Mouse (Mus musculus) forebrain, postnatal 0 days (tissue): Measurements from ENCODE around the gene Rbp7. TPM values are rescaled to one million over a fixed set of nuclear protein-coding genes. Genes with fewer than 3 reads are reported as not detected.
"Not testable (repeated sequence)": the region's sequence is repeated elsewhere in the genome, so short reads cannot be mapped to it uniquely, and the experiment has no call there.

Experiments used
- ATAC-seq: fragments of 200-750 bp; cut with Nextera tagmentation; 2 replicates; pipeline ENCODE4 v1.8.0; 2017; ENCODE audit warnings: mild to moderate bottlenecking, moderate library complexity
- DNase-seq: peaks from one replicate; pipeline ENCODE4 v3.0.0-alpha.2; 2015
- H3K27ac ChIP-seq: fragments of 300-500 bp; sonication (generic); 2 replicates; pipeline ENCODE4 v1.5.1; 2014; ENCODE audit warnings: low read depth, mild to moderate bottlenecking, antibody characterized with exemption, low read length, moderate library complexity, mixed read lengths
- H3K27me3 ChIP-seq: fragments of 300-500 bp; sonication (generic); 2 replicates; pipeline ENCODE4 v1.6.1; 2014; ENCODE audit warnings: mild to moderate bottlenecking, low read length, mixed read lengths; ENCODE audit not compliant: insufficient read depth
- H3K36me3 ChIP-seq: fragments of 300-500 bp; sonication (generic); 2 replicates; pipeline ENCODE4 v1.6.1; 2014; ENCODE audit warnings: mild to moderate bottlenecking, moderate library complexity; ENCODE audit not compliant: insufficient read depth
- H3K4me1 ChIP-seq: fragments of 300-500 bp; sonication (generic); 2 replicates; pipeline ENCODE4 v1.6.1; 2014; ENCODE audit warnings: antibody characterized with exemption; ENCODE audit not compliant: insufficient read depth
- H3K4me2 ChIP-seq: fragments of 300-500 bp; sonication (generic); 2 replicates; pipeline ENCODE4 v1.6.1; 2014; ENCODE audit warnings: low read depth, mild to moderate bottlenecking, moderate library complexity
- H3K4me3 ChIP-seq: fragments of 300-500 bp; sonication (generic); 2 replicates; pipeline ENCODE4 v1.5.1; 2014; ENCODE audit warnings: low read depth, low read length, mixed read lengths
- H3K9ac ChIP-seq: fragments of 300-500 bp; sonication (generic); 2 replicates; pipeline ENCODE4 v1.6.1; 2014; ENCODE audit warnings: mild to moderate bottlenecking
- H3K9me3 ChIP-seq: fragments of 300-500 bp; sonication (generic); 2 replicates; pipeline ENCODE4 v1.6.1; 2016; ENCODE audit warnings: low read length
- CTCF ChIP-seq: sonication (generic); IDR thresholded peaks from 2 replicates; pipeline ENCODE4 v1.5.1; 2016; ENCODE audit warnings: antibody characterized with exemption, control low read depth, low read depth
- WGBS: fragments of 180-500 bp; shearing (Covaris S2); extraction: QIAGEN DNeasy Blood & Tissue Kit; methylation state at CpG from one replicate; pipeline ENCODE4 v1.1.7; 2014; 5-methylcytosine and 5-hydroxymethylcytosine counted together
- polyA plus RNA-seq: library from polyadenylated mRNA; unstranded; fragments of >200 nt; fragmentation: Nextera tagmentation; extraction: Ambion mirVana; gene quantifications from 2 replicates; pipeline ENCODE4 v1.2.1, GENCODE M21; 2015
- total RNA-seq: library from RNA; depleted of rRNA; stranded (reverse); fragments of >200 nt; gene quantifications from 2 replicates; pipeline ENCODE4 v1.2.3, GENCODE M21; 2014

Gene Rbp7
- total and polyA plus RNA-seq, 2 experiments from 2014 or later: 0.30 TPM; not detected in 1

DNA sequence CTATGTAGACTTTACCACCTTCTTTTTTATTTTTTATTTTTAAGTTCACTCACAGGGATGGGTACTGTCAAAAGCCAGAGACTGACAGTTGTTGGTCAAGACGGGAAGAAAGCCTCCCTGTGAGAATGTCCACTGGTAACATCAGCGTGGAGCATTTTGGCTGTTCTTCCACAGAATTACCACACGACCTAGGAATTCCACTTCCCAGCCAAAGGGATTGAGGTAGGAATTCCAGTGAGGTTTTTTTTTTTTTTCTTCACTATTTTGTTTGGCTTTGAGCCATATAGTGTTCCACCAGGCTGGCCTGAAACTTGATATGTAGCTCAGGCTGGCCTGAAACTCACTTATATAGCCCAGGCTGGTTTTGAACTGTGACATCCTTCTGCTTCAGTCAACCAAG, 12.3 kb downstream of the Rbp7 start:
- no peak overlapping the region for H3K4me2 ChIP-seq
- TF ChIP-seq CTCF: no peak
- DNase-seq: no peak
- no peak overlapping the region for H3K27ac ChIP-seq
- H3K4me1 ChIP-seq: peaks cover 14% of the 10 kb centered on the region
- 32% methylated on average over 3 of the region's 3 CpGs for WGBS
- no peaks in the 10 kb centered on the region for H3K9me3 ChIP-seq
- no peaks in the 10 kb centered on the region for H3K27me3 ChIP-seq
- no peak overlapping the region for H3K9ac ChIP-seq
- H3K36me3 ChIP-seq: no peaks in the 10 kb centered on the region
- no peak overlapping the region for H3K4me3 ChIP-seq
- no peak for ATAC-seq

DNA sequence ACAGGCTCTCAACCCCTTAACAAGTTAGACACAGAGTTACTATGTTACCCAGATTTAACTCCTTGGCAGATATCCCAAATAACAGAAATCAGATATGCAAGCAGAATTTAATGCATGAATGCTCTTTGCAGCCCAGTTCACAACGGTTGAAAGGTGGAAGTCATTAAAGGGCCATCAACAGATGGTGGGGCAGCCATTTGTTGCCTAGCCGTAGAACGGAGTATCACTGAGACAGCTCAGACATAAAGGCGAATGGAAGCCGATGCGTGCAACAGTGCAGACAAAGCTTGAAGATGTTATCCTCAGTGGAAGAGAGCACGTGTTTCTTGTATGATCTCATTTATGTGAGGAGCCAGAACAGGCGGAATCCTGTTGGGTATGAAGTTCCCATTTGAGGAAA, 14.2 kb downstream of the Rbp7 start:
- H3K36me3 ChIP-seq: no peaks in the 10 kb centered on the region
- no peaks in the 10 kb centered on the region for H3K9me3 ChIP-seq
- DNase-seq (no peak), ATAC-seq (no peak)
- TF ChIP-seq CTCF: no peak
- no peak overlapping the region for H3K27ac ChIP-seq
- H3K27me3 ChIP-seq: no peaks in the 10 kb centered on the region
- 48% methylated on average over 8 of the region's 8 CpGs for WGBS
- H3K4me2 ChIP-seq: no peak overlapping the region
- peaks cover 7% of the 10 kb centered on the region for H3K4me1 ChIP-seq
- no peak overlapping the region for H3K4me3 ChIP-seq
- no peak overlapping the region for H3K9ac ChIP-seq

DNA sequence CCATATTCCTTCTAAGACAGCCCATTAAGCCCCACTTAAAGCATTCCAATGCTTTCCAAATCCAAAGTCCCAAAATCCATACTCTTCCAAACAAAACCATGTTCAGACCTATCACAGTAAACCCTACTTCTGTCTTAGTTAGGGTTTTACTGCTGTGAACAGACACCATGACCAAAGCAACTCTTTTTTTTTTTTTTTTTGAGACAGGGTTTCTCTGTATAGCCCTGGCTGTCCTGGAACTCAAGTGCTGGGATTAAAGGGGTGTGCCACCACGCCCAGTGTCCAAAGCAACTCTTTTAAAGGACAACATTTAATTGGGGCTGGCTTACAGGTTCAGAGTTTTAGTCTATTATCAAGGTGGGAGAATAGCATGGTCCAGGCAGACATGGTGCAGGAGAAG, 22.9 kb downstream of the Rbp7 start:
- not testable (repeated sequence) for H3K4me1 ChIP-seq, ATAC-seq, H3K36me3 ChIP-seq, H3K27me3 ChIP-seq, DNase-seq, H3K9me3 ChIP-seq, H3K4me2 ChIP-seq, H3K27ac ChIP-seq, H3K4me3 ChIP-seq, H3K9ac ChIP-seq
- WGBS: 62% methylated on average over 1 of the region's 1 CpGs

DNA sequence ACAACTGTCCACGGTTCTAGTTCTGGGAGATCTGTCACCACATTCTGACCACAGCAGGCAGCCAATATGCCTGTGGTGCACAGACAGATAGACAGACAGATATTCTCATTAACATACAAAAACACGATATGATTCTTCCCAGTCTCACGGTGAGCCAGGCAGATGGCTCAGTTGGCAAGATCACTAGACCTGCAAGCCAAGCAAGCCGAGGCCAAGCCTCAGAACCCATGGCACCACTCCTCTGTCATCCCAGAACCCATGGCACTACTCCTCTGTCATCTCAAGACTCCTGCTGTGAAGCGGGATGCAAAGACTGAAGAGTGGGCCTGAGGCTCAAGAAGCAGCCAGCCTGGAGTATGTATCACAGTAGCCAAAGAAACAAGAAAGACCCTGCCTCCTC, 25.2 kb downstream of the Rbp7 start:
- Histone ChIP-seq H3K4me1 (peaks cover 1% of the 10 kb centered on the region; the same call in 1 of the 2 replicates), H3K27me3 (no peaks in the 10 kb centered on the region), H3K4me3 (no peak overlapping the region), H3K9ac (no peak overlapping the region), H3K9me3 (no peaks in the 10 kb centered on the region), H3K36me3 (no peaks in the 10 kb centered on the region), H3K4me2 (no peak overlapping the region), H3K27ac (no peak overlapping the region)
- WGBS: 61% methylated on average over 5 of the region's 5 CpGs
- TF ChIP-seq CTCF: no peak
- DNase-seq: no peak
- ATAC-seq: no peak

- Histone ChIP-seq H3K36me3 (no peaks in the 10 kb centered on the region), H3K9ac (peak within 1 kb of the TSS; percentile 89), H3K27me3 (no peaks in the 10 kb centered on the region), H3K27ac (peak within 1 kb of the TSS; percentile 99), H3K9me3 (no peaks in the 10 kb centered on the region), H3K4me1 (peaks cover 11% of the 10 kb centered on the region), H3K4me3 (peak within 1 kb of the TSS; percentile 61), H3K4me2 (peak within 1 kb of the TSS; percentile 82)
- peak; percentile 100 for DNase-seq
- ATAC-seq: peak; percentile 92
- peak; percentile 17; the same call in 1 of the 2 replicates for TF ChIP-seq CTCF
- 2% methylated on average over 45 of the region's 50 CpGs for WGBS
Observed at GRCm38 (mm10) chr4:149426325-149427199, 28.2 kb downstream of the Rbp7 start, which contains the start of gene Ube4b. TSS of gene Ube4b (minus strand) at chr4:149426749.

GRCm38 (mm10) chr4:149425801-149426292, 28.9 kb downstream of the Rbp7 start:
- Histone ChIP-seq H3K4me2 (peak overlapping the region; percentile 82), H3K36me3 (no peaks in the 10 kb centered on the region), H3K27ac (peak overlapping the region; percentile 99), H3K4me1 (peaks cover 11% of the 10 kb centered on the region), H3K9ac (peak overlapping the region; percentile 89), H3K4me3 (peak overlapping the region; percentile 61), H3K27me3 (no peaks in the 10 kb centered on the region), H3K9me3 (no peaks in the 10 kb centered on the region)
- no peak for TF ChIP-seq CTCF
- DNase-seq (no peak), ATAC-seq (peak; percentile 10)
- under 1% methylated on average over 35 of the region's 35 CpGs for WGBS

DNA sequence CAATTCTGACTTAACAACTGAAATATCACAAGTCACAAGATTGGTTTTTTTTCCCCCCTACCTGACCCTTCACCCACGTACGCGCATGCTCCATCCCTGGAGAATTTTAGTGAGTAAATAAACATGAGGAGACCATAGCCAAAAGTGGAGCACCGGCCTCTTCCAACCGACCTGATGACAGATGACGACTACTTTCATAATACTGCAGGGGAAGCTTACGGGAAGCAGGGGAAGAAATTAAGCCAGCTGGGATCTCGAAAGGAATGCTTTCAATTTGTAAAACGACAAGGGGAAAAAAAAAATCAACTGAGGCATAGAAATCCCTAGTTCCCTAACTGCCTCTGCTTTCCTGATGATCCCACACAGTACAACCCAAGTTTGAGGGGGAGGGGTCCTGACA, 30.0 kb downstream of the Rbp7 start:
- Histone ChIP-seq H3K27ac (no peak overlapping the region), H3K4me3 (peak overlapping the region; percentile 61), H3K4me1 (peaks cover 11% of the 10 kb centered on the region), H3K9ac (peak overlapping the region; percentile 89), H3K36me3 (no peaks in the 10 kb centered on the region), H3K4me2 (peak overlapping the region; percentile 82), H3K27me3 (no peaks in the 10 kb centered on the region), H3K9me3 (no peaks in the 10 kb centered on the region)
- no peak for DNase-seq
- TF ChIP-seq CTCF: no peak
- 0% methylated on average over 9 of the region's 9 CpGs for WGBS
- ATAC-seq: no peak
